ENCODE assay signal across 9 mouse cellular contexts in genomic region chr8:108424337-108424736, GRCm38 (mm10).
DNase-seq lines count a peak whose midpoint lies in the region; ATAC-seq and TF ChIP-seq lines count a peak whose summit lies in the region.
"Had no signal": no experiment of that assay in that cellular context is flagged by ENCODE, and none has a peak within 500 bp of the region (broad histone marks: within the 10 kb centered on the region; RNA-seq: fewer than 3 reads in every experiment).

No protein-coding gene starts in this region.

- in situ Hi-C loops in CH12.LX (cut with MboI; ENCODE audit: low pct_ligation_motif_present, low pct_unique_long_range_greater_than_20kb, low sequenced_read_pairs), result no loop called here

- dilution Hi-C loops in CH12.LX (cut with MboI; ENCODE audit: extremely low pct_ligation_motif_present, extremely low pct_unique_long_range_greater_than_20kb, low sequenced_read_pairs), result no loop called here

- DNase-seq in kidney, postnatal 25 days, result peak; percentile 25 to 49
- no peak for DNase-seq in kidney, adult 11 months
- DNase-seq in CH12.LX (ENCODE audit: extremely low read depth), result peak; percentile 2
- peak; percentile 82 for DNase-seq in lung, embryonic 14.5 days
- DNase-seq in retina, postnatal 1 day, result no peak
- no peak for DNase-seq in layer of hippocampus, adult 18-20 months (ENCODE audit: low spot score in 2 of 2)

- no peaks in the 10 kb centered on the region for H3K79me2 ChIP-seq in CH12.LX (replicated peaks; ENCODE audit: control insufficient read depth, extremely low read depth, insufficient read depth, poor library complexity, severe bottlenecking)

- peaks cover 8% of the 10 kb centered on the region for H3K4me1 ChIP-seq in forebrain, embryonic 12.5 days
- H3K4me1 ChIP-seq in forebrain, embryonic 16.5 days (replicated peaks; ENCODE audit: control insufficient read depth, insufficient read depth, low read length), result peaks cover 7% of the 10 kb centered on the region
- peaks cover 4% of the 10 kb centered on the region in 2 experiments; a peak in 3 of 4 replicates for H3K4me1 ChIP-seq in CH12.LX (ENCODE audit: control insufficient read depth in 1 of 2, insufficient read depth in 2 of 2)
- no peaks in the 10 kb centered on the region; the same call in 1 of the 2 replicates for H3K4me1 ChIP-seq in lung, embryonic 14.5 days (ENCODE audit: insufficient read depth)

- H3K9me3 ChIP-seq in forebrain, embryonic 12.5 days, result no peaks in the 10 kb centered on the region
- H3K9me3 ChIP-seq in forebrain, embryonic 16.5 days (ENCODE audit: control insufficient read depth, low read length), result no peaks in the 10 kb centered on the region
- H3K9me3 ChIP-seq in CH12.LX (replicated peaks; ENCODE audit: low read length), result no peaks in the 10 kb centered on the region
- H3K9me3 ChIP-seq in lung, embryonic 14.5 days (ENCODE audit: low read depth, low read length), result no peaks in the 10 kb centered on the region

- H3K27me3 ChIP-seq in forebrain, embryonic 12.5 days, result peaks cover 46% of the 10 kb centered on the region
- H3K27me3 ChIP-seq in forebrain, embryonic 16.5 days (replicated peaks; ENCODE audit: control insufficient read depth, insufficient read depth, low read length), result 0 out of 2 replicates have a peak, but pooled peaks cover 3% of the 10 kb centered on the region
- H3K27me3 ChIP-seq in CH12.LX (replicated peaks), result no peaks in the 10 kb centered on the region
- no peaks in the 10 kb centered on the region for H3K27me3 ChIP-seq in lung, embryonic 14.5 days (ENCODE audit: insufficient read depth, low read length)

- no peak for TF ChIP-seq RAD21 in CH12.LX (IDR thresholded peaks at IDR 0.05; ENCODE audit: low read depth, low read length)

- TF ChIP-seq EP300 in CH12.LX (IDR thresholded peaks at IDR 0.05; ENCODE audit: low read length), result no peak

- H3K4me2 ChIP-seq in forebrain, embryonic 12.5 days, result no peak overlapping the region
- no peak overlapping the region for H3K4me2 ChIP-seq in forebrain, embryonic 16.5 days (ENCODE audit: low read length)
- H3K4me2 ChIP-seq in CH12.LX (ENCODE audit: insufficient read depth, low read depth, poor library complexity, severe bottlenecking), result no peak overlapping the region
- no peak overlapping the region for H3K4me2 ChIP-seq in lung, embryonic 14.5 days
- H3K4me2 ChIP-seq: liver, embryonic 11.5 days had no signal

- no peak overlapping the region for H3K9ac ChIP-seq in forebrain, embryonic 12.5 days
- no peak overlapping the region for H3K9ac ChIP-seq in forebrain, embryonic 16.5 days (replicated peaks; ENCODE audit: low read depth, low read length)
- no peak overlapping the region for H3K9ac ChIP-seq in CH12.LX (ENCODE audit: insufficient read depth, low read depth)
- H3K9ac ChIP-seq in lung, embryonic 14.5 days, result no peak overlapping the region

- 0 out of 2 replicates have a peak, but pooled peaks have one; percentile 39 for ATAC-seq in forebrain, embryonic 12.5 days (ENCODE audit: low FRiP score)
- ATAC-seq in forebrain, embryonic 16.5 days, result no peak
- ATAC-seq in lung, embryonic 14.5 days (ENCODE audit: insufficient read depth), result peak; percentile 71

- H3K36me3 ChIP-seq in forebrain, embryonic 12.5 days (replicated peaks), result no peaks in the 10 kb centered on the region
- no peaks in the 10 kb centered on the region for H3K36me3 ChIP-seq in forebrain, embryonic 16.5 days (ENCODE audit: control insufficient read depth, insufficient read depth)
- no peaks in the 10 kb centered on the region for H3K36me3 ChIP-seq in CH12.LX (replicated peaks in 1 of 2; ENCODE audit: control insufficient read depth in 1 of 2, insufficient read depth in 1 of 2, low read length in 1 of 2)
- no peaks in the 10 kb centered on the region for H3K36me3 ChIP-seq in lung, embryonic 14.5 days (ENCODE audit: insufficient read depth)

- 76% methylated on average over 8 of the region's 8 CpGs for WGBS in forebrain, embryonic 12.5 days
- 62% methylated on average over 8 of the region's 8 CpGs for WGBS in forebrain, embryonic 16.5 days
- 40% methylated on average over 8 of the region's 8 CpGs for WGBS in lung, embryonic 14.5 days

- no peak for TF ChIP-seq CTCF in CH12.LX (conservative IDR thresholded peaks at IDR 0.05 in 1 of 2, IDR thresholded peaks at IDR 0.05 in 1 of 2; ENCODE audit: low read depth in 2 of 2, low read length in 2 of 2)
- TF ChIP-seq CTCF in lung, embryonic 14.5 days (IDR thresholded peaks at IDR 0.05; ENCODE audit: low read depth), result no peak

- H3K27ac ChIP-seq in forebrain, embryonic 12.5 days, result no peak overlapping the region
- no peak overlapping the region for H3K27ac ChIP-seq in forebrain, embryonic 16.5 days (ENCODE audit: low read length)
- H3K27ac ChIP-seq in CH12.LX (ENCODE audit: insufficient read depth, low read depth), result no peak overlapping the region
- no peak overlapping the region for H3K27ac ChIP-seq in lung, embryonic 14.5 days (ENCODE audit: low read depth)

- no peak overlapping the region for H3K4me3 ChIP-seq in forebrain, embryonic 12.5 days (replicated peaks)
- no peak overlapping the region for H3K4me3 ChIP-seq in forebrain, embryonic 16.5 days (replicated peaks; ENCODE audit: low read length)
- H3K4me3 ChIP-seq in CH12.LX (replicated peaks in 1 of 3; ENCODE audit: low read depth in 2 of 3, low read length in 2 of 3, poor library complexity in 1 of 3), result no peak overlapping the region
- no peak overlapping the region for H3K4me3 ChIP-seq in lung, embryonic 14.5 days (ENCODE audit: low read depth, low read length)

- no peak for TF ChIP-seq POLR2A in CH12.LX (IDR thresholded peaks at IDR 0.05; ENCODE audit: low read depth, low read length)

TF ChIP-seq in CH12.LX, 34 proteins besides CTCF, POLR2A, EP300 and RAD21:
- TF ChIP-seq UBTF (IDR thresholded peaks at IDR 0.05; ENCODE audit: low read depth, low read length), result no peak
- no peak for TF ChIP-seq ELF1 (IDR thresholded peaks at IDR 0.05; ENCODE audit: low read depth, low read length)
- 0 out of 2 replicates have a peak, but pooled peaks have one; percentile 48 for TF ChIP-seq MYC (IDR thresholded peaks at IDR 0.05; ENCODE audit: low read depth, low read length)
- TF ChIP-seq MAX (IDR thresholded peaks at IDR 0.05; ENCODE audit: low read length), result 0 out of 2 replicates have a peak, but pooled peaks have one; percentile 36
- peak; percentile 73 for TF ChIP-seq BHLHE40 (IDR thresholded peaks at IDR 0.05; ENCODE audit: low read depth, low read length)
- 0 out of 2 replicates have a peak, but pooled peaks have one; percentile 38 for TF ChIP-seq CHD2 (IDR thresholded peaks at IDR 0.05; ENCODE audit: low read length)
- TF ChIP-seq TCF12 (IDR thresholded peaks at IDR 0.05; ENCODE audit: low read depth, low read length), result 0 out of 2 replicates have a peak, but pooled peaks have one; percentile 40
- no peak for TF ChIP-seq USF1 (IDR thresholded peaks at IDR 0.05; ENCODE audit: low read depth, low read length)
- TF ChIP-seq ETS1 (conservative IDR thresholded peaks at IDR 0.05; ENCODE audit: low read depth, low read length), result no peak
- no peak for TF ChIP-seq ZKSCAN1 (IDR thresholded peaks at IDR 0.05; ENCODE audit: borderline replicate concordance, low read depth, low read length)
- no peak for TF ChIP-seq E2F4 (IDR thresholded peaks at IDR 0.05; ENCODE audit: insufficient replicate concordance, low read depth, low read length)

Comparison
In these comparisons a context has a peak if more than half of its experiments do, and no peak if none do; other contexts are left out.
1. DNase-seq: peak in kidney, postnatal 25 days (2 of 2), CH12.LX (single experiment) and lung, embryonic 14.5 days (single experiment); none in kidney, adult 11 months (single experiment), retina, postnatal 1 day (single experiment) and layer of hippocampus, adult 18-20 months (0 of 2).